Mouse (Mus musculus) liver, embryonic 16.5 days (tissue): ENCODE data around the gene Sec22b. TPM values are rescaled to one million over a fixed set of nuclear protein-coding genes. Genes with fewer than 3 reads are reported as not detected.

Experiments
- polyA plus RNA-seq: library from polyadenylated mRNA; unstranded; fragments of >200 nt; fragmentation: Nextera tagmentation; extraction: Ambion mirVana; gene quantifications from 2 replicates; pipeline ENCODE4 v1.2.1, GENCODE M21; 2015

Gene Sec22b
- polyA plus RNA-seq, 1 experiment from 2014 or later = 54.8 TPM

Other genes with a start within 250 kb of the Sec22b start
- 1.3 and 1.5 TPM in 2 replicates for gene Prkab2, start 243.0 kb upstream of the Sec22b start, polyA plus RNA-seq
- gene Gm17651, start 226.5 kb upstream of the Sec22b start, polyA plus RNA-seq = not detected in 2 replicates
- 10.4 and 14.2 TPM in 2 replicates for gene Pde4dip, start 12.5 kb upstream of the Sec22b start, polyA plus RNA-seq
- gene Notch2, start 112.3 kb downstream of the Sec22b start, polyA plus RNA-seq = 7.2 and 7.9 TPM in 2 replicates